Mouse (Mus musculus) subcutaneous adipose tissue, adult 2 months (tissue): ENCODE results near the gene Hs3st5. TPM values are rescaled to one million over a fixed set of nuclear protein-coding genes. Genes with fewer than 3 reads are reported as not detected.

ENCODE experiments used
- polyA plus RNA-seq: library from polyadenylated mRNA; depleted of rRNA; stranded (reverse); fragments of >200 nt; gene quantifications from 2 replicates; pipeline ENCODE4 v1.2.3, GENCODE M21; 2012; ENCODE audit warnings: low replicate concordance; rRNA removed

The Hs3st5 gene
- polyA plus RNA-seq, result 0.28 TPM in 1 of 2 replicates, not detected in the other

GRCm38 (mm10) chr10:36506727-36507555 lies at the start of gene Hs3st5:
Gene Hs3st5, plus strand, starts transcription at chr10:36506814.

